Mouse (Mus musculus) olfactory bulb, adult 2 months (tissue): ENCODE data around the gene Bcl2l1.

Source experiments
- CTCF ChIP-seq: fragments of 200-500 bp; IDR thresholded peaks from 2 replicates; pipeline ENCODE4 v1.5.1; 2012; ENCODE audit warnings: low read depth, mild to moderate bottlenecking, low read length, moderate library complexity; ENCODE audit not compliant: insufficient read depth
- POLR2A ChIP-seq: fragments of 200-500 bp; IDR thresholded peaks from 2 replicates; pipeline ENCODE4 v1.6.1; 2012; ENCODE audit warnings: mild to moderate bottlenecking, low read depth, low read length, moderate library complexity; ENCODE audit not compliant: insufficient read depth

GRCm38 (mm10) chr2:152814213-152814874 lies 17.2 kb downstream of the Bcl2l1 start:
- no peak for TF ChIP-seq CTCF
- TF ChIP-seq POLR2A, result no peak
